Mouse (Mus musculus): ENCODE data around the gene Zfp804a. TPM values are rescaled to one million over a fixed set of nuclear protein-coding genes. Genes with fewer than 3 reads are reported as not detected.

Gene Zfp804a
- total RNA-seq (2023), result not detected in 4 replicates

GRCm38 (mm10) chr2:82053185-82053891, at the start of gene Zfp804a:
TSS of gene Zfp804a (plus strand) at chr2:82053222.

